Mouse (Mus musculus) cerebellum, adult (tissue): ENCODE measurements around the gene Nog.

Experiments used
- ATAC-seq: cut with Nextera tagmentation; 2 replicates; pipeline ENCODE4 v1.9.2; 2017; ENCODE audit warnings: mild to moderate bottlenecking, moderate library complexity, mixed read lengths; ENCODE audit not compliant: insufficient number of reproducible peaks, low FRiP score, low TSS enrichment

The Nog gene

DNA sequence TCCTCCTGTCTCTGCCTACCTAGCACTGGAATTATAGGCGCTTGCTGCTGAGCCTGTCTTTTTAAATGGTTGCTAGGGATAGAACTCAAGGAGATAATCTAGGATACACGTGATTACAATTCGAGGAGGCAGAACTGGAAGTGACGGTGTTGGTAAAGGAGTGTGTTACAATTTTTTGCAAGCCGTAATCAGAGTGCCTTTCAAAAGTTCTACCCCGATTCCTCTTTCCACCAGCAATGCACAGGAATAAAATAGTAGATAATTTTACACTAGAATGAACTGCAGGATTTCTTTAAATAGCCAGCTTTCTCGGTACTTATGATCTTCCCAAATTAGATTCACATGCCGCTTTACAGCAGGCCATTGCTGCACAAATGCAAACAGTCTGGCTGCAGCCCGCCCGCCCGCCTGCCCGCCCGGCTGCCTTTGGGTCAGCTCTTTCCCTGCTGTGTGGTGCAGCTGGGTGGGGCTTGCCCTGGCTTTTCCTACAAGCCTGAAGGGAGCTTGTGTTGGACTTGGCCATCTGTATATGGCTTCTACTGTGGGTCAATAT lies 32.2 kb downstream of the Nog start:
- no peak for ATAC-seq

DNA sequence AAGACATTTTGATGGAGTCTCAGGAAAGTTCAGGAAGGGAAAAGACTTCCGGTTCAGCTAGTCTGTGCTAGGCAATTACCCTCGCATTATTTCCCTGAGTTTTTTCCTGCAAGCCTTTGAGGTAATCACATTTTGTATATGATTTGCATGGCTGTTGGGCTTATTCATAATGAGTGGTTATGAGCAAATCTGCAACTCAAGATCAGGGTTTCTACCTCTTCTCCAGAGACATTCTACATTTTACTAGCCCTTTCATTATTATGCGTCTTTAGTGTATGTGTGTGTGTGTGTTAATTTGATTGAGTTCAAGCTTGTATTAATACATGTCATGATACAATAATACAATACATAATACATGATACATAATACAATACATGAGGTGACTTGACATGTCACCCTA lies 34.6 kb downstream of the Nog start:
- ATAC-seq: no peak

DNA sequence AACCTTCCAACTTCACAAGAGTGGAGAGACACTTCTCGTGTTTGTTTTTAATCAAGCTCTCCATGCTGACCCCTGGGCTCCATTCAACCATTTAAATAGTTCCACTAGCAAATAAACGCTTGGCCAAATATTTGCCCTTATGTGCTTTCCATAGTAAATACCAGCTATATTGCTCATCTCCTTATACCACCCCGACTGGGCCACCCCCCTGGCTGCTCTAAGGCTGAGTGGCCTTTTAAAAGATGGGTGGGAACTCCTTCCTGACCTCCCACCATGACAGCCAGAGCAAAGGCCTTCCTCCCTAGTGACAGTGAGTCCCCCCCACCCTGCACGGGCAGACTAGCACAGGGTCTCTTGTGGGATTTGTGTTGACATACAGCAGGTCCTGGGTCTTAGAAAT lies 37.1 kb downstream of the Nog start:
- ATAC-seq: no peak

DNA sequence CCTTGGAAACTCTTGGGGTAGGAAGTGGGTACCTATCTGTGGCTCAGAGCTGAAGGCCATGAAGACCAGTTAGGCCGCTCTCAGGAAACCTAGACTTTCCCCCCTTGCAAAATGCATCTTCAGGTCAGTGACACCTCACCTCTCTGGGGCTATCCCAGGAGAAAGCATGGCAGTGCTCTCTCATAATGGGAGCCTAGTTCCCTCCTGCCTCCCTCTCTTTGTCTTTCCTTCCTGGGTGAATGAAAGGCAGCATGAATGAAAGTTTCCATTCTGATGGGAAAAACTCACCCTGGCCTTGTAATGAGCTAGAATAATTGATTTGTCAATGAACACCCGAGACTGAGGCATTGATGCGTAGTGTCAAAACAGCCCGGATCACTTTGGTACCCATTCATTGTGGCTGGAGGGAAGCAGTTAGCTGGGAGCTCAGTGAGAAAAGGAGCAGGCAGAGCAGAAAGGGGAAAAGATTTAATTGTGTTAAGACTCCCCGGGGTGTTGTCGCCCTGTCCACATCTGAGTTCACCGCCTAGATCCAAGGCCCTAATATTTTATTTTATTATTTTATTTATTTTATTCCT lies 42.7 kb downstream of the Nog start:
- no peak for ATAC-seq

DNA sequence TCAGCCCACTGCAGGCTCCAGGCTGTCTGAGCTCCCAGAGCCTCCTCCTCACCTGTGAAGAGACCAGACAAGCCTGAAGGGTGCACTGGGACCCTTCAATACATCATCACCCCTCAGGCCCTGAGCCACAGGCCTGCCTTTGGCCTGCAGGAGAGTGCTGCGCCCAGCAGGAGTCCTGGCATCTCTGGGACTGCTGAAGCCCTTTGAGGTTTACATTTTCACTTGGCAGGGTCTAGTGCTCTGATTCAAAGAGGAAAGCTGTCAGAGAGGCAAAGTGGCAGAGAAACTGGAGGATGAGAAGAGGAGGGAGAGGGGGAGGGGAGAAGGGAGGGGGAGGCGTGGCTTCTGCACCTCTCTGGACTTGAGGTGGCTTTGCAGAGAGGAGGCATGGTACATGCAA lies 44.2 kb downstream of the Nog start:
- no peak for ATAC-seq

DNA sequence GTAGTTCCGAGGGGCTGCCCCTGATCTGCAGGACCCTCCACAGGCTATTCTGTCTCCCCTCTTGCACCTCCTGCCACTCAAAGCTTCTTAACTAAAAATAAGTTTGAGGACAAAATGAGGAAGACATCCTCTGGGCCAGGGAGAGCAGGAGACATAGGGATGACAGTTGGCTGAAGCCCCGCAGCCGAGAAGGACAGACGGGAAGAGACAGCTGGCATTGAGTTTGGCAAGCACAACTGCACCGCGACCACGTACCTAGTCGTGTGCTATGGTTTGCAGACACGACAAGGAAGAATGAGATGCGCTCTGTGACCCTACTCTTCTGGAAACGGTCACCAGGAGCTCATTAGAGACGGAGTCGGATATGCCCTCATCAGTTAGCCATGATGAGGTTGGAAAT lies 48.2 kb downstream of the Nog start:
- no peak for ATAC-seq
